Mouse (Mus musculus): ENCODE data around the gene Mtch1. TPM values are rescaled to one million over a fixed set of nuclear protein-coding genes. Genes with fewer than 3 reads are reported as not detected.
A peak's percentile ranks its signal among the peaks of the same experiment; 100 is the strongest.
"Not testable (repeated sequence)": the region's sequence is repeated elsewhere in the genome, so short reads cannot be mapped to it uniquely, and the experiment has no call there.

Mtch1 gene
- total and polyA plus RNA-seq, 2 experiments from 2014 or later: 500 to 622 TPM

GRCm38 (mm10) chr17:29319476-29319875 is 28.3 kb downstream of the Mtch1 start:
- Histone ChIP-seq H3K27me3 (ENCODE audit: insufficient read depth, low read length) (no peaks in the 10 kb centered on the region; the same call in 1 of the 2 replicates), H3K4me3 (ENCODE audit: low read length) (no peak overlapping the region), H3K4me2 (ENCODE audit: low read depth, low read length) (no peak overlapping the region), H3K36me3 (ENCODE audit: insufficient read depth, low read length) (no peaks in the 10 kb centered on the region), H3K9me3 (ENCODE audit: low read length) (no peaks in the 10 kb centered on the region), H3K4me1 (ENCODE audit: insufficient read depth, low read length) (no peaks in the 10 kb centered on the region), H3K27ac (no peak overlapping the region), H3K9ac (replicated peaks; ENCODE audit: low read length) (0 out of 2 replicates have a peak overlapping the region, but pooled peaks have one; percentile 2)
- TF ChIP-seq CTCF (IDR thresholded peaks at IDR 0.05; ENCODE audit: low read depth): no peak
- DNase-seq (ENCODE audit: low spot score): no peak
- WGBS: 92% methylated on average over 7 of the region's 7 CpGs
- no peak for ATAC-seq

GRCm38 (mm10) chr17:29318731-29319250 is 28.9 kb downstream of the Mtch1 start:
- no peak overlapping the region for H3K27ac ChIP-seq
- TF ChIP-seq CTCF (IDR thresholded peaks at IDR 0.05; ENCODE audit: low read depth): no peak
- no peak overlapping the region for H3K4me2 ChIP-seq (ENCODE audit: low read depth, low read length)
- no peaks in the 10 kb centered on the region for H3K36me3 ChIP-seq (ENCODE audit: insufficient read depth, low read length)
- no peaks in the 10 kb centered on the region; the same call in 1 of the 2 replicates for H3K27me3 ChIP-seq (ENCODE audit: insufficient read depth, low read length)
- ATAC-seq (peak; percentile 22; the same call in 1 of the 2 replicates), DNase-seq (ENCODE audit: low spot score) (no peak)
- H3K9ac ChIP-seq (replicated peaks; ENCODE audit: low read length): no peak overlapping the region
- no peaks in the 10 kb centered on the region for H3K9me3 ChIP-seq (ENCODE audit: low read length)
- no peaks in the 10 kb centered on the region for H3K4me1 ChIP-seq (ENCODE audit: insufficient read depth, low read length)
- no peak overlapping the region for H3K4me3 ChIP-seq (ENCODE audit: low read length)
- WGBS: 48% methylated on average over 6 of the region's 6 CpGs

DNA sequence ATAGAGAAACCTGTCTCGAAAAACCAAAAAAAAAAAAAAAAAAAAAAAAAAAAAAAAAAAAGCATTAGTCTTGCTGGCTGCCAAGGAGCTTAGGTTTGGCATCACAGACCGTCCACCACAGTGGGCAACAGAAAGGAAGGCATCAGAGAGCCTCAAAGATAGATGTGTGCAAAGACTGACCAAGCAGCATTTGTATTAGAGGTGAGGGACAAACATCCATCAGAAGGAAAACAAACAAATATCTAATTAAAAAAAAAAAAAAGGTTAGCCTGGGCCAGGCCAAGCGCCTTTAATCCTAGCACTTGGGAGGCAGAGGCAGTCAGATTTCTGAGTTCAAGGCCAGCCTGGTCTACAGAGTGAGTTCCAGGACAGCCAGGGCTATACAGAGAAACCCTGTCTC is 30.4 kb downstream of the Mtch1 start, which contains the start of gene Pi16:
Gene Pi16 (plus strand): TSS at position 301 of the 400 bp plus-strand sequence.
- H3K9ac ChIP-seq (replicated peaks; ENCODE audit: low read length); H3K36me3 ChIP-seq (ENCODE audit: insufficient read depth, low read length); H3K4me3 ChIP-seq (ENCODE audit: low read length); DNase-seq (ENCODE audit: low spot score); H3K27ac ChIP-seq; H3K4me2 ChIP-seq (ENCODE audit: low read depth, low read length); ATAC-seq; H3K4me1 ChIP-seq (ENCODE audit: insufficient read depth, low read length); H3K9me3 ChIP-seq (ENCODE audit: low read length); H3K27me3 ChIP-seq (ENCODE audit: insufficient read depth, low read length): not testable (repeated sequence)
- 83% methylated on average over 3 of the region's 3 CpGs for WGBS

GRCm38 (mm10) chr17:29316891-29317290 is 30.8 kb downstream of the Mtch1 start:
- H3K4me2 ChIP-seq (ENCODE audit: low read depth, low read length): no peak overlapping the region
- no peaks in the 10 kb centered on the region for H3K27me3 ChIP-seq (ENCODE audit: insufficient read depth, low read length)
- H3K36me3 ChIP-seq (ENCODE audit: insufficient read depth, low read length): no peaks in the 10 kb centered on the region
- H3K27ac ChIP-seq: no peak overlapping the region
- H3K4me3 ChIP-seq (ENCODE audit: low read length): no peak overlapping the region
- no peak for TF ChIP-seq CTCF (IDR thresholded peaks at IDR 0.05; ENCODE audit: low read depth)
- no peaks in the 10 kb centered on the region for H3K4me1 ChIP-seq (ENCODE audit: insufficient read depth, low read length)
- H3K9me3 ChIP-seq (ENCODE audit: low read length): no peaks in the 10 kb centered on the region
- H3K9ac ChIP-seq (replicated peaks; ENCODE audit: low read length): no peak overlapping the region
- DNase-seq (ENCODE audit: low spot score): no peak
- no peak for ATAC-seq
- WGBS: 76% methylated on average over 3 of the region's 3 CpGs

DNA sequence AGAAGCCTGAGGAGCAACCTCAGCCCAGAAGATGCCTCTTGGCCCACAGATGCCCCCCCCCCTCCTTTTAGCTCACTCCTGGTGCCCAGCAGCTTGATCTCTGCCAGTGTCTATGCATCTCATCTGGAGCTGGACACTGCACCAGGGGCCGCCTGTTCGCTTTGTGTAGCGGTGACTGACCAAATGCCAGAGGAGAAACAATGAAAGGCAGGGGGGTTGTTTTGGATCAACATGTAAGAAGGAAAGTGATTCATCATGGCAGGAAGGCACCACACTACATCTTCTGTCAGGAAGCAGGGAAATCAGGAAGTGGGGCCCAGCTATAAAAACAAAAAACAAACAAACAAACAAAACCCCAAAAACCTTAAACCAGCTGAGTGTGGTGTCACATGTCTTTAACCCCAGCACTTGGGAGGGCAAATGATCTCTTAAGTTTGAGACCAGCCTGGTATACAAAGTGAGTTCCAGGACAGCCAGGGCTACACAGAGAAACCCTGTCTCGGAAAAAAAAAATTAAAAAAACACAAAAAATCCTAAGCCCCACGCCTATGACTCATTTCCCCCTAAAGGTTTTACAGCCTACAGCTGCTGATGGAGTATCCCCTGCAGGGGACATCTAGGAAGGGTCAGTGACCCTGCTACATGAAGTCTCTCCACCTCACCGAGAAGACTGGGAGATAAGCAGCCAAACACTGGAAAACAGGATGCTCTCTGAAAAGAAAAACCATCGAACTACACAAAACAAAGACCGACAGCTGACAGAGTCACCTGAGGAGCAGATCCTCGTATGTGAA is 31.9 kb downstream of the Mtch1 start:
- H3K36me3 ChIP-seq (ENCODE audit: insufficient read depth, low read length): no peaks in the 10 kb centered on the region
- no peaks in the 10 kb centered on the region for H3K27me3 ChIP-seq (ENCODE audit: insufficient read depth, low read length)
- DNase-seq (ENCODE audit: low spot score) (no peak), ATAC-seq (no peak)
- no peaks in the 10 kb centered on the region for H3K9me3 ChIP-seq (ENCODE audit: low read length)
- TF ChIP-seq CTCF (IDR thresholded peaks at IDR 0.05; ENCODE audit: low read depth): no peak
- 47% methylated on average over 9 of the region's 9 CpGs for WGBS
- H3K4me1 ChIP-seq (ENCODE audit: insufficient read depth, low read length): no peaks in the 10 kb centered on the region
- no peak overlapping the region for H3K27ac ChIP-seq
- no peak overlapping the region for H3K4me2 ChIP-seq (ENCODE audit: low read depth, low read length)
- H3K4me3 ChIP-seq (ENCODE audit: low read length): no peak overlapping the region
- no peak overlapping the region for H3K9ac ChIP-seq (replicated peaks; ENCODE audit: low read length)

GRCm38 (mm10) chr17:29313300-29313699 is 34.4 kb downstream of the Mtch1 start:
- Histone ChIP-seq H3K27me3 (ENCODE audit: insufficient read depth, low read length) (no peaks in the 10 kb centered on the region), H3K9ac (replicated peaks; ENCODE audit: low read length) (no peak overlapping the region), H3K4me1 (ENCODE audit: insufficient read depth, low read length) (no peaks in the 10 kb centered on the region), H3K4me3 (ENCODE audit: low read length) (no peak overlapping the region), H3K4me2 (ENCODE audit: low read depth, low read length) (no peak overlapping the region), H3K36me3 (ENCODE audit: insufficient read depth, low read length) (no peaks in the 10 kb centered on the region), H3K27ac (no peak overlapping the region), H3K9me3 (ENCODE audit: low read length) (no peaks in the 10 kb centered on the region)
- DNase-seq (ENCODE audit: low spot score) (no peak), ATAC-seq (no peak)
- TF ChIP-seq CTCF (IDR thresholded peaks at IDR 0.05; ENCODE audit: low read depth): peak; percentile 30; the same call in 1 of the 2 replicates

DNA sequence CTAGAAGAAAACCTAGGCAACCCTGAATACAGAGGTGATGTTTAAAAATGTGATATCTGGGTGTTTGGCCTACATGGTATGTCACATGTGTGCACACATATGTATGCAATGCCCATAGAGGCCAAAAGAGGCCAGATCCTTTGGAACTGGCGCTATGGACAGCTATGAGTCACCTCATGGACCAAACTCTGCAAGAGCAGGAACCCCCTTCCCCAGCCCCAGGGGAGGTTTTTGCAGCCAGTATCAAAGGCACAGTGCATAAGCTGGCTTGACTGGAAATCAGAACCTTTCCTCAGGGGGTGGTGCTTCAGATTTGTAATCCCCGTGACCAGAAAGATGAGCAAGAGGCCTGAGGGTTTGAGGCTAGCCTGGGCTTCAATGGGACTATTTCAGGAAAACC is 35.7 kb downstream of the Mtch1 start:
- Histone ChIP-seq H3K4me3 (ENCODE audit: low read length) (no peak overlapping the region), H3K36me3 (ENCODE audit: insufficient read depth, low read length) (no peaks in the 10 kb centered on the region), H3K4me2 (ENCODE audit: low read depth, low read length) (no peak overlapping the region), H3K27ac (no peak overlapping the region), H3K27me3 (ENCODE audit: insufficient read depth, low read length) (no peaks in the 10 kb centered on the region), H3K9ac (replicated peaks; ENCODE audit: low read length) (no peak overlapping the region), H3K9me3 (ENCODE audit: low read length) (no peaks in the 10 kb centered on the region), H3K4me1 (ENCODE audit: insufficient read depth, low read length) (no peaks in the 10 kb centered on the region)
- no peak for TF ChIP-seq CTCF (IDR thresholded peaks at IDR 0.05; ENCODE audit: low read depth)
- no peak for ATAC-seq
- no peak for DNase-seq (ENCODE audit: low spot score)
- WGBS: 90% methylated on average over 2 of the region's 2 CpGs

All from hindbrain, postnatal 0 days (tissue).